Mouse (Mus musculus): ENCODE data around the gene Mecom.

- TF ChIP-seq CTCF (IDR thresholded peaks at IDR 0.05; ENCODE audit: extremely low read depth, insufficient read depth, low read length) (no peak), POLR2A (IDR thresholded peaks at IDR 0.05; ENCODE audit: extremely low read depth, insufficient read depth, low read length) (no peak)
These were observed 535.7 kb downstream of the Mecom start for GRCm38 (mm10) chr3:30012150-30012549.

Data from cortical plate, adult 2 months (tissue).